Mouse (Mus musculus) heart, postnatal 4 days (tissue): Measurements from ENCODE around the gene Dnm3. TPM values are rescaled to one million over a fixed set of nuclear protein-coding genes. Genes with fewer than 3 reads are reported as not detected.

ENCODE experiments used
- DNase-seq: peaks from one replicate; pipeline ENCODE4 v3.0.0; 2021
- total RNA-seq, 2 experiments: library from RNA; stranded (reverse); gene quantifications; 2 replicates each; pipeline ENCODE4 v1.2.3; 2021

The Dnm3 gene
- total RNA-seq, 2 experiments from 2014 or later: 4.5 to 5.5 TPM

- DNase-seq: no peak
Observed at GRCm38 (mm10) chr1:162247216-162247615, 230.6 kb downstream of the Dnm3 start.

GRCm38 (mm10) chr1:162243651-162243990, 234.2 kb downstream of the Dnm3 start:
- DNase-seq: no peak

GRCm38 (mm10) chr1:162242980-162243650, 234.7 kb downstream of the Dnm3 start:
- no peak for DNase-seq

GRCm38 (mm10) chr1:162240720-162241119, 237.1 kb downstream of the Dnm3 start:
- DNase-seq: no peak

GRCm38 (mm10) chr1:162238646-162239045, 239.2 kb downstream of the Dnm3 start:
- no peak for DNase-seq

GRCm38 (mm10) chr1:162236624-162237159, 241.1 kb downstream of the Dnm3 start:
- DNase-seq: no peak

GRCm38 (mm10) chr1:162225621-162226147, 252.2 kb downstream of the Dnm3 start:
- DNase-seq: no peak

- no peak for DNase-seq
Observed at GRCm38 (mm10) chr1:162224817-162225605, 252.8 kb downstream of the Dnm3 start.

- DNase-seq: no peak
Observed at GRCm38 (mm10) chr1:162224061-162224460, 253.8 kb downstream of the Dnm3 start.

- no peak for DNase-seq
Observed at GRCm38 (mm10) chr1:162223258-162223940, 254.4 kb downstream of the Dnm3 start.

- DNase-seq: no peak
Observed at GRCm38 (mm10) chr1:162222353-162222752, 255.5 kb downstream of the Dnm3 start.

GRCm38 (mm10) chr1:162221801-162222301, 256.0 kb downstream of the Dnm3 start:
- DNase-seq: no peak

- DNase-seq: no peak
Observed at GRCm38 (mm10) chr1:162220891-162221290, 256.9 kb downstream of the Dnm3 start.

- no peak for DNase-seq
Observed at GRCm38 (mm10) chr1:162219781-162220180, 258.1 kb downstream of the Dnm3 start.

GRCm38 (mm10) chr1:162218530-162219180, 259.2 kb downstream of the Dnm3 start:
- no peak for DNase-seq

- peak; percentile 77 for DNase-seq
Observed at GRCm38 (mm10) chr1:162217340-162217974, 260.4 kb downstream of the Dnm3 start.

GRCm38 (mm10) chr1:162216656-162217055, 261.2 kb downstream of the Dnm3 start:
- no peak for DNase-seq

GRCm38 (mm10) chr1:162215743-162216142, 262.1 kb downstream of the Dnm3 start:
- DNase-seq: no peak

- DNase-seq: no peak
Observed at GRCm38 (mm10) chr1:162213066-162213465, 264.8 kb downstream of the Dnm3 start.

GRCm38 (mm10) chr1:162210529-162210928, 267.3 kb downstream of the Dnm3 start:
- DNase-seq: no peak

GRCm38 (mm10) chr1:162209487-162210149, 268.2 kb downstream of the Dnm3 start:
- DNase-seq: no peak
